Mouse (Mus musculus): ENCODE results near the gene Srsf3. TPM values are rescaled to one million over a fixed set of nuclear protein-coding genes. Genes with fewer than 3 reads are reported as not detected.

The Srsf3 gene
- total and polyA plus RNA-seq, 3 experiments = 171 to 687 (median 380) TPM

DNA sequence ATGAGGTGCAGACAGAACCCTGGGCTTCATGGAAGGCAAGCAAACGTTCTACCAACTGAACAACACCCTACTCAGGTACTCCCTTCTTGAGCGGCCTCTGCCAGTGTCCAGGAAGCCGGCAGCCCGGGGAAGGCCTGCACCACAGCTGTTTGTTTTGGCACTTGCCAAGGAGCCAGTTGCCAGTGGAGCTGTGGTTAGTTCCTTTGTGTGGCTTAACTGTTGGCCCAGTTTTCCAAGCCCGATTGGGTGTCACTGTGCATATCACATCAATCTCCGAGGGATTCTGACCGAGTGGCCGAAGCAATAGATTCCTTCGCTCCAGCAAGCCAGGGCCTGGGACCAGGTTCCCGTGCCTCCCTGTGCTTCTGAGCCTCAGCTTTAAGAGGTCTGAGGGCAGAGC lies 25.5 kb downstream of the Srsf3 start:
- Histone ChIP-seq H3K27me3 (replicated peaks) (no peaks in the 10 kb centered on the region), H3K9me3 (replicated peaks; ENCODE audit: low read length) (no peaks in the 10 kb centered on the region), H3K27ac (ENCODE audit: insufficient read depth, low read depth) (no peak overlapping the region), H3K9ac (ENCODE audit: insufficient read depth, low read depth) (no peak overlapping the region), H3K4me3 (replicated peaks in 1 of 3; ENCODE audit: low read depth in 2 of 3, low read length in 2 of 3, poor library complexity in 1 of 3) (no peak overlapping the region), H3K36me3 (replicated peaks in 1 of 2; ENCODE audit: control insufficient read depth in 1 of 2, insufficient read depth in 1 of 2, low read length in 1 of 2) (peaks cover 0 to 35% of the 10 kb centered on the region in 2 experiments), H3K4me2 (ENCODE audit: insufficient read depth, low read depth, poor library complexity, severe bottlenecking) (no peak overlapping the region), H3K4me1 (ENCODE audit: control insufficient read depth in 1 of 2, insufficient read depth in 2 of 2) (peaks cover 21 to 52% of the 10 kb centered on the region in 2 experiments), H3K79me2 (replicated peaks; ENCODE audit: control insufficient read depth, extremely low read depth, insufficient read depth, poor library complexity, severe bottlenecking) (no peaks in the 10 kb centered on the region)
- dilution Hi-C loops (cut with MboI; ENCODE audit: extremely low pct_ligation_motif_present, extremely low pct_unique_long_range_greater_than_20kb, low sequenced_read_pairs) (no loop called here), in situ Hi-C loops (cut with MboI; ENCODE audit: low pct_ligation_motif_present, low pct_unique_long_range_greater_than_20kb, low sequenced_read_pairs) (no loop called here)
- no peak for DNase-seq (ENCODE audit: extremely low read depth)
- no peak for TF ChIP-seq POLR2AphosphoS2 (IDR thresholded peaks at IDR 0.05; ENCODE audit: low read depth, low read length)
- TF ChIP-seq E2F4 (IDR thresholded peaks at IDR 0.05; ENCODE audit: insufficient replicate concordance, low read depth, low read length) = no peak
- TF ChIP-seq CHD1 (IDR thresholded peaks at IDR 0.05; ENCODE audit: low read depth, low read length) = no peak
- TF ChIP-seq KAT2A (IDR thresholded peaks at IDR 0.05; ENCODE audit: insufficient replicate concordance, low read length) = no peak
- no peak for TF ChIP-seq ZC3H11A (IDR thresholded peaks at IDR 0.05; ENCODE audit: low read depth, low read length)
- TF ChIP-seq USF1 (IDR thresholded peaks at IDR 0.05; ENCODE audit: low read depth, low read length) = no peak
- TF ChIP-seq ZKSCAN1 (IDR thresholded peaks at IDR 0.05; ENCODE audit: borderline replicate concordance, low read depth, low read length) = no peak
- TF ChIP-seq BHLHE40 (IDR thresholded peaks at IDR 0.05; ENCODE audit: low read depth, low read length) = no peak
- no peak for TF ChIP-seq MYC (IDR thresholded peaks at IDR 0.05; ENCODE audit: low read depth, low read length)
- TF ChIP-seq IRF4 (IDR thresholded peaks at IDR 0.05; ENCODE audit: low read depth, low read length) = no peak
- no peak for TF ChIP-seq ZNF384 (IDR thresholded peaks at IDR 0.05; ENCODE audit: low read depth, low read length)
- no peak for TF ChIP-seq SIN3A (IDR thresholded peaks at IDR 0.05; ENCODE audit: low read length)
- no peak for TF ChIP-seq ETS1 (conservative IDR thresholded peaks at IDR 0.05; ENCODE audit: low read depth, low read length)
- no peak for TF ChIP-seq EP300 (IDR thresholded peaks at IDR 0.05; ENCODE audit: low read length)
- no peak for TF ChIP-seq CHD2 (IDR thresholded peaks at IDR 0.05; ENCODE audit: low read length)
- no peak for TF ChIP-seq NRF1 (IDR thresholded peaks at IDR 0.05; ENCODE audit: low read depth, low read length)
- TF ChIP-seq MAZ (IDR thresholded peaks at IDR 0.05; ENCODE audit: low read depth, low read length) = no peak
- no peak for TF ChIP-seq USF2 (conservative IDR thresholded peaks at IDR 0.05; ENCODE audit: low read depth, low read length)

DNA sequence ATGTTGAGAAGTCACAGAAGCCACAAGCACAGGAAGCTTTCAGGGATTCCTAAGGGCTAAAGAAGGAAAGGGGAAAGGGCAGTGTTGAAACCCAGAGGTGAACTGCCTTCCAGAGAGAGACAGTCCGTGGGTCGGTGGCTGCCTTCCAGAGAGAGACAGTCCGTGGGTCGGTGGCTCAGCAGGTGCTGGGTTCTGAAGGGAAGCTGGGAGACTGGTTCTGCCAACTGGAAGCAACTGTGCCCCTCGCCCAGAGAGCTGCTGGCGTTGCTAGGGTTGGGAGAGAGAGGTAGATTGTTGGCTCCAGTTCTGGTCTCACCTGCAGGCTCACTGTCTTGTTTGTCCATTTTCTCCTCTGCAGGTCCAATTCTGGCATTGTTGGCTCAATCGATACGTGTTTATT lies 26.1 kb downstream of the Srsf3 start:
- no peak for TF ChIP-seq ZMIZ1 (IDR thresholded peaks at IDR 0.05; ENCODE audit: low read depth, low read length)
- no peak for TF ChIP-seq SMC3 (IDR thresholded peaks at IDR 0.05; ENCODE audit: low read depth, low read length)
- no peak for TF ChIP-seq IRF4 (IDR thresholded peaks at IDR 0.05; ENCODE audit: low read depth, low read length)
- no peak for TF ChIP-seq TCF12 (IDR thresholded peaks at IDR 0.05; ENCODE audit: low read depth, low read length)
- TF ChIP-seq ETS1 (conservative IDR thresholded peaks at IDR 0.05; ENCODE audit: low read depth, low read length) = no peak
- in situ Hi-C loops (cut with MboI; ENCODE audit: low pct_ligation_motif_present, low pct_unique_long_range_greater_than_20kb, low sequenced_read_pairs) (no loop called here), dilution Hi-C loops (cut with MboI; ENCODE audit: extremely low pct_ligation_motif_present, extremely low pct_unique_long_range_greater_than_20kb, low sequenced_read_pairs) (no loop called here)
- Histone ChIP-seq H3K9ac (ENCODE audit: insufficient read depth, low read depth) (no peak overlapping the region), H3K9me3 (replicated peaks; ENCODE audit: low read length) (no peaks in the 10 kb centered on the region), H3K4me2 (ENCODE audit: insufficient read depth, low read depth, poor library complexity, severe bottlenecking) (no peak overlapping the region), H3K27me3 (replicated peaks) (no peaks in the 10 kb centered on the region), H3K79me2 (replicated peaks; ENCODE audit: control insufficient read depth, extremely low read depth, insufficient read depth, poor library complexity, severe bottlenecking) (no peaks in the 10 kb centered on the region), H3K27ac (ENCODE audit: insufficient read depth, low read depth) (no peak overlapping the region), H3K36me3 (replicated peaks in 1 of 2; ENCODE audit: control insufficient read depth in 1 of 2, insufficient read depth in 1 of 2, low read length in 1 of 2) (peaks cover 0 to 32% of the 10 kb centered on the region in 2 experiments), H3K4me1 (ENCODE audit: control insufficient read depth in 1 of 2, insufficient read depth in 2 of 2) (peaks cover 26 to 58% of the 10 kb centered on the region in 2 experiments), H3K4me3 (replicated peaks in 1 of 3; ENCODE audit: low read depth in 2 of 3, low read length in 2 of 3, poor library complexity in 1 of 3) (no peak overlapping the region)
- no peak for DNase-seq (ENCODE audit: extremely low read depth)
